In the genomic region with DNA sequence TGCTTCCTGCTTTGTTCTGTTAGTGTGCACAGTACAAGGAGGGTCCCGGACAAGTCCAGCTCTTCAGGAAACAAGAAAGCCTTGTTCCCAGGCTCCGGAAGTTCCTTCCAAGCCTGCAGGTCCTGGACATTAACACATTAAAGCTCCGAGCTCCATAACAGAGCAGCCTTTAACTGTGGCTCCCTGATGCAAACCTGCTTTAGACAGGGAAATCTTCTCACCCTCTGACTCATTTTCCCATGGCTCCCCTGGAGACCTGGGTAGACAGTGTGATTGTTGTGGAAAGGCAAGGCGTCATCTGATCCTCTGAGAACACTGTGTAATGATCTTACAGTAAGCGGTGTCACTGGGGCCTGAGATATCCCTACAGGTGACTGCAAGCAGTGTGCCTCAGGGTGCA, we compare ENCODE assay signal across 25 mouse cellular contexts. TPM values are rescaled to one million over a fixed set of nuclear protein-coding genes. Genes with fewer than 3 reads are reported as not detected.
A peak's percentile ranks its signal among the peaks of the same experiment; 100 is the strongest.
DNase-seq lines count a peak whose midpoint lies in the region; ATAC-seq and TF ChIP-seq lines count a peak whose summit lies in the region.
"Had no signal": no experiment of that assay in that cellular context is flagged by ENCODE, and none has a peak within 500 bp of the region (broad histone marks: within the 10 kb centered on the region; RNA-seq: fewer than 3 reads in every experiment).

No protein-coding gene starts in this region.

- H3K9ac ChIP-seq in forebrain, postnatal 0 days = no peak overlapping the region
- no peak overlapping the region for H3K9ac ChIP-seq in forebrain, embryonic 15.5 days (replicated peaks)
- no peak overlapping the region for H3K9ac ChIP-seq in kidney, embryonic 14.5 days (ENCODE audit: low read depth, low read length)
- no peak overlapping the region for H3K9ac ChIP-seq in stomach, postnatal 0 days (ENCODE audit: low read length)
- H3K9ac ChIP-seq: embryonic facial prominence, embryonic 15.5 days; limb, embryonic 12.5 days; liver, postnatal 0 days; midbrain, embryonic 13.5 days had no signal

- H3K4me3 ChIP-seq in forebrain, postnatal 0 days (ENCODE audit: low read depth, low read length) = no peak overlapping the region
- H3K4me3 ChIP-seq in forebrain, embryonic 15.5 days = no peak overlapping the region
- peak overlapping the region; percentile 4; the same call in 1 of the 2 replicates for H3K4me3 ChIP-seq in kidney, adult 2 months (ENCODE audit: insufficient read depth, low read depth, low read length)
- H3K4me3 ChIP-seq in kidney, embryonic 14.5 days (ENCODE audit: low read length) = no peak overlapping the region
- no peak overlapping the region for H3K4me3 ChIP-seq in stomach, postnatal 0 days (ENCODE audit: low read depth, low read length)
- H3K4me3 ChIP-seq: embryonic facial prominence, embryonic 15.5 days; limb, embryonic 12.5 days; megakaryocyte, embryonic 14.5 days; midbrain, embryonic 13.5 days had no signal

- H3K27ac ChIP-seq in forebrain, postnatal 0 days (ENCODE audit: low read depth, low read length) = no peak overlapping the region
- H3K27ac ChIP-seq in forebrain, embryonic 15.5 days (replicated peaks) = no peak overlapping the region
- H3K27ac ChIP-seq in kidney, adult 2 months (ENCODE audit: insufficient read depth, low read depth, low read length) = peak overlapping the region; percentile 42
- H3K27ac ChIP-seq in kidney, embryonic 14.5 days (ENCODE audit: low read depth, low read length) = no peak overlapping the region
- H3K27ac ChIP-seq in stomach, postnatal 0 days (replicated peaks) = no peak overlapping the region
- H3K27ac ChIP-seq: embryonic facial prominence, embryonic 15.5 days; limb, embryonic 12.5 days; midbrain, embryonic 13.5 days had no signal

- no peaks in the 10 kb centered on the region for H3K27me3 ChIP-seq in forebrain, postnatal 0 days (ENCODE audit: insufficient read depth, low read length)
- no peaks in the 10 kb centered on the region for H3K27me3 ChIP-seq in forebrain, embryonic 15.5 days
- no peaks in the 10 kb centered on the region for H3K27me3 ChIP-seq in kidney, adult 2 months (replicated peaks; ENCODE audit: control insufficient read depth, insufficient read depth, low read length)
- no peaks in the 10 kb centered on the region for H3K27me3 ChIP-seq in kidney, embryonic 14.5 days (ENCODE audit: control insufficient read depth, insufficient read depth, low read length)
- no peaks in the 10 kb centered on the region for H3K27me3 ChIP-seq in stomach, postnatal 0 days (ENCODE audit: control insufficient read depth, insufficient read depth, low read length)
- H3K27me3 ChIP-seq: embryonic facial prominence, embryonic 15.5 days; midbrain, embryonic 13.5 days had no signal

- H3K9me3 ChIP-seq in forebrain, postnatal 0 days (ENCODE audit: low read length) = no peaks in the 10 kb centered on the region
- no peaks in the 10 kb centered on the region for H3K9me3 ChIP-seq in forebrain, embryonic 15.5 days
- no peaks in the 10 kb centered on the region for H3K9me3 ChIP-seq in kidney, embryonic 14.5 days (ENCODE audit: control insufficient read depth, low read length)
- no peaks in the 10 kb centered on the region for H3K9me3 ChIP-seq in stomach, postnatal 0 days (ENCODE audit: control insufficient read depth, low read length)
- H3K9me3 ChIP-seq: embryonic facial prominence, embryonic 15.5 days; limb, embryonic 12.5 days; megakaryocyte, embryonic 14.5 days; midbrain, embryonic 13.5 days had no signal

- H3K4me2 ChIP-seq in forebrain, postnatal 0 days (ENCODE audit: low read depth) = no peak overlapping the region
- H3K4me2 ChIP-seq in forebrain, embryonic 15.5 days (replicated peaks) = no peak overlapping the region
- no peak overlapping the region for H3K4me2 ChIP-seq in kidney, embryonic 14.5 days (replicated peaks; ENCODE audit: low read depth, low read length)
- no peak overlapping the region for H3K4me2 ChIP-seq in stomach, postnatal 0 days (replicated peaks; ENCODE audit: low read depth)
- H3K4me2 ChIP-seq: embryonic facial prominence, embryonic 15.5 days; limb, embryonic 12.5 days; liver, embryonic 11.5 days; midbrain, embryonic 13.5 days had no signal

- no peaks in the 10 kb centered on the region for H3K36me3 ChIP-seq in forebrain, postnatal 0 days (ENCODE audit: insufficient read depth)
- H3K36me3 ChIP-seq in forebrain, embryonic 15.5 days = no peaks in the 10 kb centered on the region
- no peaks in the 10 kb centered on the region; the same call in 1 of the 2 replicates for H3K36me3 ChIP-seq in kidney, adult 2 months (ENCODE audit: control insufficient read depth, insufficient read depth, low read length)
- H3K36me3 ChIP-seq in kidney, embryonic 14.5 days (ENCODE audit: control insufficient read depth, insufficient read depth, low read length) = no peaks in the 10 kb centered on the region
- no peaks in the 10 kb centered on the region for H3K36me3 ChIP-seq in stomach, postnatal 0 days (ENCODE audit: control insufficient read depth, insufficient read depth, low read length)
- H3K36me3 ChIP-seq: embryonic facial prominence, embryonic 15.5 days; limb, embryonic 12.5 days; midbrain, embryonic 13.5 days had no signal

- ATAC-seq in forebrain, postnatal 0 days = peak; percentile 14; the same call in 1 of the 2 replicates
- ATAC-seq in forebrain, embryonic 15.5 days (replicated peaks) = no peak
- ATAC-seq in kidney, embryonic 14.5 days (ENCODE audit: low FRiP score, low TSS enrichment) = no peak
- peak; percentile 36; the same call in 1 of the 2 replicates for ATAC-seq in stomach, postnatal 0 days (ENCODE audit: low FRiP score, low TSS enrichment)
- ATAC-seq: CD4-positive, CD25-positive, alpha-beta regulatory T cell, adult 4 months; forebrain, embryonic 14.5 days; inflammation-experienced regulatory T-cells, adult 6 months; liver, postnatal 0 days; midbrain, embryonic 13.5 days had no signal

- TF ChIP-seq EP300 in stomach, postnatal 0 days (optimal IDR thresholded peaks at IDR 0.05) = no peak

- no peak for DNase-seq in forebrain, postnatal 0 days
- peak; percentile 23 for DNase-seq in kidney, adult 2 months
- DNase-seq in NIH3T3 (ENCODE audit: low read depth) = peak; percentile 26
- DNase-seq in stomach, postnatal 0 days (ENCODE audit: low spot score) = no peak
- DNase-seq in testis, postnatal 14 days (ENCODE audit: low spot score) = no peak
- DNase-seq: adrenal gland, postnatal 14 days; cerebellum, adult 2 months; cerebellum, postnatal 25 days; gastrocnemius, postnatal 25 days; heart, postnatal 10 days; kidney, adult 9 months; layer of hippocampus, postnatal 36 days; liver, postnatal 0 days; thymus, postnatal 36 days had no signal

- no peak for TF ChIP-seq CTCF in forebrain, postnatal 0 days (IDR thresholded peaks at IDR 0.05; ENCODE audit: low read depth)
- TF ChIP-seq CTCF in kidney, adult 2 months (conservative IDR thresholded peaks at IDR 0.05; ENCODE audit: insufficient read depth, insufficient read length, low read depth, low read length) = no peak
- TF ChIP-seq CTCF in stomach, postnatal 0 days (IDR thresholded peaks at IDR 0.05; ENCODE audit: low read depth) = no peak

- no peak for TF ChIP-seq POLR2A in kidney, adult 2 months (IDR thresholded peaks at IDR 0.05; ENCODE audit: low read depth, low read length)

- no peaks in the 10 kb centered on the region for H3K4me1 ChIP-seq in forebrain, postnatal 0 days (ENCODE audit: insufficient read depth)
- no peaks in the 10 kb centered on the region for H3K4me1 ChIP-seq in forebrain, embryonic 15.5 days
- peaks cover 19% of the 10 kb centered on the region; the same call in 1 of the 2 replicates for H3K4me1 ChIP-seq in kidney, adult 2 months (ENCODE audit: control insufficient read depth, insufficient read depth, low read length)
- no peaks in the 10 kb centered on the region for H3K4me1 ChIP-seq in kidney, embryonic 14.5 days (ENCODE audit: control insufficient read depth, insufficient read depth, low read length)
- H3K4me1 ChIP-seq in stomach, postnatal 0 days (replicated peaks; ENCODE audit: control insufficient read depth, insufficient read depth) = no peaks in the 10 kb centered on the region
- H3K4me1 ChIP-seq: midbrain, embryonic 13.5 days had no signal

- WGBS in forebrain, postnatal 0 days = 72% methylated on average over 5 of the region's 5 CpGs
- 77% methylated on average over 5 of the region's 5 CpGs for WGBS in forebrain, embryonic 15.5 days
- 44% methylated on average over 5 of the region's 5 CpGs for WGBS in kidney, adult 2 months
- 50% methylated on average over 5 of the region's 5 CpGs for WGBS in kidney, embryonic 14.5 days
- 67% methylated on average over 5 of the region's 5 CpGs for WGBS in stomach, postnatal 0 days

RNA-seq across cellular contexts. Expression of gene Kcnj15, which starts 7.0 kb away (rescaled TPM):
- 0.08 and 0.19 TPM in 2 replicates for total RNA-seq in forebrain, postnatal 0 days (2014; rRNA removed)
- 0.06 TPM in 1 of 2 replicates, not detected in the other for polyA plus RNA-seq in forebrain, postnatal 0 days (2015; fragmentation: Nextera tagmentation; extraction: Ambion mirVana)
- 0.14 and 0.15 TPM in 2 replicates for polyA plus RNA-seq in forebrain, embryonic 15.5 days (2015; fragmentation: Nextera tagmentation; extraction: Ambion mirVana)
- 311 and 327 TPM in 2 replicates for polyA plus RNA-seq in kidney, adult 2 months (2012; rRNA removed)
- 0.41 and 1.3 TPM in 2 replicates for polyA plus RNA-seq in kidney, embryonic 14.5 days (2014; fragmentation: Nextera tagmentation; extraction: Ambion mirVana)
- polyA plus RNA-seq in stomach, postnatal 0 days (2015; fragmentation: Nextera tagmentation; extraction: Ambion mirVana) = 10.5 and 10.6 TPM in 2 replicates
- total RNA-seq: layer of hippocampus, postnatal 36 days; monocyte, adult 5-6 weeks had no signal
- polyA plus RNA-seq: cerebellum, adult 2 months had no signal

Comparison
In these comparisons a context has a peak if more than half of its experiments do, and no peak if none do; other contexts are left out.
1. ATAC-seq: peak in forebrain, postnatal 0 days (single experiment) and stomach, postnatal 0 days (single experiment); none in forebrain, embryonic 15.5 days (single experiment) and kidney, embryonic 14.5 days (single experiment).
2. RNA of gene Kcnj15, which starts 7.0 kb away (polyA plus RNA-seq): 311 to 327 TPM in kidney, adult 2 months; 10.5 to 10.6 TPM in stomach, postnatal 0 days, 0.41 to 1.3 TPM in kidney, embryonic 14.5 days, 0.14 to 0.15 TPM in forebrain, embryonic 15.5 days and 0.06 TPM in forebrain, postnatal 0 days; every median in the first group is over 10 times any median in the second.
3. DNase-seq: peak in kidney, adult 2 months (single experiment) and NIH3T3 (single experiment); none in forebrain, postnatal 0 days (single experiment), stomach, postnatal 0 days (single experiment) and testis, postnatal 14 days (single experiment).